Mouse (Mus musculus): ENCODE data around the gene Tpi1.

DNA sequence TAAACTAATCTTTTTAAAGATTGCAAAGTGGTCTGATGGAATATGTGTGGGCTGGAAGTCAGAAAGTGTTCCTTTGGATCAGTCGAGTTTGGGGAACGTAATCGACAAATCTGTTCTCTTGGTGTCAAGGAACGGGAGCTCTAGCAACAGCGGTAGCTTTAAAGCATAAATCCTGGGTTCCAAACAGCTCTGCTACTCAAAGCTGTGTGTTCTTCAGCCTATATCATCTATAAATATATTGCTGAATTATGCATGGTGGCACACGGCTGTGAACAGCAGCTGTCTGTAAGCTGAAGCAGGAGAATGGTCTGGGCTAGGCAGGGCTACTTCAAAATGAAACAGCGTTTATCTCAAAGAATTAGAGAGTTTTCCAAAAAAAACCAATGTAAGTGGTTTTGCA is 33.2 kb downstream of the Tpi1 start:
- TF ChIP-seq HCFC1 (IDR thresholded peaks at IDR 0.05; ENCODE audit: borderline replicate concordance, insufficient read depth, low read length) (no peak), ZC3H11A (IDR thresholded peaks at IDR 0.05; ENCODE audit: borderline replicate concordance, low read depth, low read length) (no peak)
